Mouse (Mus musculus): ENCODE measurements at regions not wholly inside any gene's neighbourhood (a gene's known extent, or its start where the extent isn't known, plus 50 kb on each side); places are given as distances from the start of the nearest gene placed in this dataset.

DNA sequence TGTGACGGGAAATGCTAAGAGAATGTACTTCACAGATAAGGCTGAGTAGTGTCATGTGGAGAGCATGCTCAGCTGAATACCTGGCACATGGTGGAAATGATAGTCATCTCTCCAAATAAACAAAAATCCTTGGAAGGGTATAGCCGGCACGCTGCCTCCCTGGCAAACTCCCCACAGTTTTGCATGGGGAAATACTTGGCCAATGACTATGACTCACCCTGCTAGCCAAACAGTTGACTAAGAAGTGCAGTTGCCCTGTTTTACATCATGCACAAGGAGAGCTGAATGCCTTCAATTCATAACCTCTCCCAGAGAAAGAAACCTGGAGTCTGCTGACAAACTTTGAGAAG, 183.2 kb upstream of the Fmr1 start:
- no peak overlapping the region for H3K27ac ChIP-seq (ENCODE audit: control insufficient read depth, low read depth, low read length)
- no peak overlapping the region for H3K4me3 ChIP-seq (ENCODE audit: control insufficient read depth in 1 of 2, insufficient read depth in 1 of 2, low read depth in 2 of 2, low read length in 2 of 2)
- no peak overlapping the region for H3K9ac ChIP-seq (ENCODE audit: control insufficient read depth, low read depth, low read length, poor library complexity, severe bottlenecking)
- H3K36me3 ChIP-seq (ENCODE audit: control insufficient read depth in 1 of 2, insufficient read depth in 2 of 2, low read length in 2 of 2) = no peaks in the 10 kb centered on the region
- TF ChIP-seq USF1 (IDR thresholded peaks at IDR 0.05; ENCODE audit: low read depth, low read length) (no peak), RAD21 (IDR thresholded peaks at IDR 0.05; ENCODE audit: low read depth, low read length) (no peak), ELF1 (IDR thresholded peaks at IDR 0.05; ENCODE audit: low read depth, low read length) (no peak), MAZ (IDR thresholded peaks at IDR 0.05; ENCODE audit: low read depth, low read length) (no peak), TCF12 (IDR thresholded peaks at IDR 0.05; ENCODE audit: low read depth, low read length) (no peak), BHLHE40 (IDR thresholded peaks at IDR 0.05; ENCODE audit: borderline replicate concordance, low read depth, low read length) (no peak), POLR2AphosphoS2 (IDR thresholded peaks at IDR 0.05; ENCODE audit: low read length) (no peak), TAL1 (IDR thresholded peaks at IDR 0.05; ENCODE audit: low read length) (no peak)
- no peaks in the 10 kb centered on the region for H3K27me3 ChIP-seq (ENCODE audit: control insufficient read depth in 1 of 2, insufficient read depth in 2 of 2, low read length in 2 of 2)
- H3K79me2 ChIP-seq (ENCODE audit: control insufficient read depth, insufficient read depth, low read length, poor library complexity) = no peaks in the 10 kb centered on the region
- DNase-seq (ENCODE audit: low read depth, low spot score) = no peak
- H3K4me1 ChIP-seq (ENCODE audit: control insufficient read depth in 1 of 2, insufficient read depth in 2 of 2, low read length in 2 of 2) = no peaks in the 10 kb centered on the region
- H3K9me3 ChIP-seq (replicated peaks; ENCODE audit: insufficient read depth, low read length) = no peaks in the 10 kb centered on the region

DNA sequence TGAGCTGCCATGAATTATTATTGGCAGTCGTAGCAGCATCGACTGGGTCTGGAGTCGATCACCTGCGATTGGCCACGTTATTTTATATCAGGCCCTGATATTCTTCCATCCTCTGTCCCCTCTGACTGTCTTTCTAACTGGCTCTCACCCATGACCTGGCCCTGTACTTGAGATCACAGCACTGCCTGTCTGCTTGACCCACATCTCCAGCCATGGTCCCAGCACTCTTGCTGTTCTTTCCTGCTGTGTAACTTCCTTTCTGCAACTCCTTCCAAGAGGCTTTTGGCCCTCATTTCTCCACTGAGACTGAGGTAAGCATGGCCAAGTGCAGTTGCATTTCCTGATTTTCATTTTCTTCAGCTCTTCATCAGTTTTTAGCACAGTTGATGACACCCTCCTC, 182.6 kb upstream of the Fmr1 start:
- Histone ChIP-seq H3K27ac (ENCODE audit: control insufficient read depth, low read depth, low read length) (no peak overlapping the region), H3K4me1 (ENCODE audit: control insufficient read depth in 1 of 2, insufficient read depth in 2 of 2, low read length in 2 of 2) (no peaks in the 10 kb centered on the region), H3K36me3 (ENCODE audit: control insufficient read depth in 1 of 2, insufficient read depth in 2 of 2, low read length in 2 of 2) (no peaks in the 10 kb centered on the region), H3K27me3 (ENCODE audit: control insufficient read depth in 1 of 2, insufficient read depth in 2 of 2, low read length in 2 of 2) (no peaks in the 10 kb centered on the region), H3K9me3 (replicated peaks; ENCODE audit: insufficient read depth, low read length) (no peaks in the 10 kb centered on the region), H3K79me2 (ENCODE audit: control insufficient read depth, insufficient read depth, low read length, poor library complexity) (no peaks in the 10 kb centered on the region), H3K9ac (ENCODE audit: control insufficient read depth, low read depth, low read length, poor library complexity, severe bottlenecking) (no peak overlapping the region), H3K4me3 (ENCODE audit: control insufficient read depth in 1 of 2, insufficient read depth in 1 of 2, low read depth in 2 of 2, low read length in 2 of 2) (no peak overlapping the region)
- DNase-seq (ENCODE audit: low read depth, low spot score) = no peak
- TF ChIP-seq MYC (IDR thresholded peaks at IDR 0.05; ENCODE audit: low read depth, low read length) (no peak), GABPA (IDR thresholded peaks at IDR 0.05; ENCODE audit: low read depth, low read length) (no peak), MXI1 (IDR thresholded peaks at IDR 0.05; ENCODE audit: low read depth, low read length) (no peak), TBP (IDR thresholded peaks at IDR 0.05; ENCODE audit: low read depth, low read length) (no peak), POLR2AphosphoS5 (IDR thresholded peaks at IDR 0.05; ENCODE audit: borderline replicate concordance, low read depth, low read length) (no peak), CHD2 (IDR thresholded peaks at IDR 0.05; ENCODE audit: low read length) (no peak), USF2 (IDR thresholded peaks at IDR 0.05; ENCODE audit: borderline replicate concordance in 1 of 2, insufficient read depth in 1 of 2, low read depth in 1 of 2, low read length in 2 of 2) (no peak), MAFK (IDR thresholded peaks at IDR 0.05; ENCODE audit: borderline replicate concordance, low read depth, low read length) (no peak), MAX (IDR thresholded peaks at IDR 0.05; ENCODE audit: low read length) (no peak), MAZ (IDR thresholded peaks at IDR 0.05; ENCODE audit: low read depth, low read length) (no peak), ZMIZ1 (IDR thresholded peaks at IDR 0.05; ENCODE audit: low read depth, low read length) (no peak), SMC3 (IDR thresholded peaks at IDR 0.05; ENCODE audit: low read depth, low read length) (no peak), RCOR1 (IDR thresholded peaks at IDR 0.05; ENCODE audit: low read depth, low read length) (no peak), TCF12 (IDR thresholded peaks at IDR 0.05; ENCODE audit: low read depth, low read length) (no peak), MYB (IDR thresholded peaks at IDR 0.05; ENCODE audit: low read depth, low read length) (no peak), CTCF (IDR thresholded peaks at IDR 0.05 in 2 of 3, conservative IDR thresholded peaks at IDR 0.05 in 1 of 3; ENCODE audit: control insufficient read depth in 1 of 3, insufficient read depth in 1 of 3, low read depth in 2 of 3, low read length in 3 of 3, poor library complexity in 1 of 3, severe bottlenecking in 1 of 3) (no peak), SIN3A (IDR thresholded peaks at IDR 0.05; ENCODE audit: low read length) (no peak), KAT2A (conservative IDR thresholded peaks at IDR 0.05; ENCODE audit: low read depth, low read length) (no peak), MEF2A (IDR thresholded peaks at IDR 0.05; ENCODE audit: extremely low read depth, insufficient replicate concordance, low read depth, low read length, poor library complexity, severe bottlenecking) (no peak), ZC3H11A (IDR thresholded peaks at IDR 0.05; ENCODE audit: low read depth, low read length) (no peak)

All from MEL (cell line).